Mouse (Mus musculus) thymus, adult 18-20 months (tissue): ENCODE results near the gene Gstm6.
A peak's percentile ranks its signal among the peaks of the same experiment; 100 is the strongest.
"Not testable (repeated sequence)": the region's sequence is repeated elsewhere in the genome, so short reads cannot be mapped to it uniquely, and the experiment has no call there.

ENCODE experiments used
- DNase-seq, 2 experiments: peaks; one replicate each; pipeline ENCODE4 v3.0.0; 2022; ENCODE audit warnings: mixed read lengths in 2 of 2

Gene Gstm6

GRCm38 (mm10) chr3:107943239-107943990 is at the start of gene Gstm6:
Gstm6 (minus strand) TSS chr3:107943749.
- no peak for DNase-seq

GRCm38 (mm10) chr3:107986041-107986562 is 42.6 kb upstream of the Gstm6 start, which contains the start of gene Gstm2:
Gstm2 (minus strand) TSS chr3:107986453.
- no peak for DNase-seq

GRCm38 (mm10) chr3:107985141-107985540 is 41.6 kb upstream of the Gstm6 start:
- not testable (repeated sequence) for DNase-seq

GRCm38 (mm10) chr3:107984471-107984870 is 40.9 kb upstream of the Gstm6 start:
- DNase-seq, result no peak

- DNase-seq, result no peak
Observed at GRCm38 (mm10) chr3:107983771-107984170, 40.2 kb upstream of the Gstm6 start.

- DNase-seq, result no peak
Observed at GRCm38 (mm10) chr3:107982726-107983125, 39.2 kb upstream of the Gstm6 start.

- no peak for DNase-seq
Observed at GRCm38 (mm10) chr3:107981261-107981660, 37.7 kb upstream of the Gstm6 start.

GRCm38 (mm10) chr3:107977691-107978090 is 34.1 kb upstream of the Gstm6 start:
- DNase-seq, result no peak

- DNase-seq, result no peak
Observed at GRCm38 (mm10) chr3:107974237-107974636, 30.7 kb upstream of the Gstm6 start.

GRCm38 (mm10) chr3:107972070-107972469 is 28.5 kb upstream of the Gstm6 start:
- no peak for DNase-seq

- DNase-seq, result not testable (repeated sequence)
Observed at GRCm38 (mm10) chr3:107971101-107971500, 27.6 kb upstream of the Gstm6 start.

- DNase-seq, result no peak
Observed at GRCm38 (mm10) chr3:107968724-107969395, 25.3 kb upstream of the Gstm6 start, which contains the start of gene Gstm3. Gstm3 (minus strand) TSS chr3:107969283.

- no peak for DNase-seq
Observed at GRCm38 (mm10) chr3:107966631-107967030, 23.1 kb upstream of the Gstm6 start.

GRCm38 (mm10) chr3:107965592-107965991 is 22.0 kb upstream of the Gstm6 start:
- DNase-seq, result no peak

- DNase-seq, result no peak
Observed at GRCm38 (mm10) chr3:107964656-107965308, 21.2 kb upstream of the Gstm6 start.

GRCm38 (mm10) chr3:107964026-107964425 is 20.5 kb upstream of the Gstm6 start:
- no peak for DNase-seq

- DNase-seq, result not testable (repeated sequence)
Observed at GRCm38 (mm10) chr3:107955260-107955659, 11.7 kb upstream of the Gstm6 start.

- no peak for DNase-seq
Observed at GRCm38 (mm10) chr3:107953906-107954305, 10.4 kb upstream of the Gstm6 start.

GRCm38 (mm10) chr3:107953328-107953755 is 9.8 kb upstream of the Gstm6 start:
- peak; percentile 9 to 11 for DNase-seq

GRCm38 (mm10) chr3:107950531-107950930 is 7.0 kb upstream of the Gstm6 start:
- DNase-seq, result no peak

- DNase-seq, result not testable (repeated sequence)
Observed at GRCm38 (mm10) chr3:107949461-107949860, 5.9 kb upstream of the Gstm6 start.

GRCm38 (mm10) chr3:107945729-107946128 is 2.2 kb upstream of the Gstm6 start:
- DNase-seq, result no peak

- DNase-seq, result no peak
Observed at GRCm38 (mm10) chr3:107941261-107941660, 2.3 kb downstream of the Gstm6 start.
